Mouse (Mus musculus): Measurements from ENCODE around the gene Rpp25. TPM values are rescaled to one million over a fixed set of nuclear protein-coding genes. Genes with fewer than 3 reads are reported as not detected.

Gene Rpp25
- polyA plus RNA-seq, 1 experiment = 0.22 TPM

- Histone ChIP-seq H3K4me3 (ENCODE audit: extremely low read depth, insufficient read depth, insufficient read length) (no peak overlapping the region), H3K27me3 (ENCODE audit: control insufficient read depth, insufficient read depth, low read length) (no peaks in the 10 kb centered on the region), H3K27ac (ENCODE audit: insufficient read depth, low read length) (no peak overlapping the region), H3K4me1 (ENCODE audit: control insufficient read depth, insufficient read depth, insufficient read length) (peaks cover 2% of the 10 kb centered on the region; the same call in 1 of the 2 replicates), H3K36me3 (ENCODE audit: control insufficient read depth, insufficient read depth, low read length) (peaks cover 3% of the 10 kb centered on the region)
- 92% methylated on average over 2 of the region's 2 CpGs for WGBS
- TF ChIP-seq CTCF (IDR thresholded peaks at IDR 0.05; ENCODE audit: extremely low read depth, insufficient read depth, insufficient read length, insufficient replicate concordance) = no peak
- DNase-seq (ENCODE audit: low read depth in 1 of 2, low spot score in 2 of 2) = no peak
These were observed 35.7 kb downstream of the Rpp25 start for GRCm38 (mm10) chr9:57539550-57539949.

DNA sequence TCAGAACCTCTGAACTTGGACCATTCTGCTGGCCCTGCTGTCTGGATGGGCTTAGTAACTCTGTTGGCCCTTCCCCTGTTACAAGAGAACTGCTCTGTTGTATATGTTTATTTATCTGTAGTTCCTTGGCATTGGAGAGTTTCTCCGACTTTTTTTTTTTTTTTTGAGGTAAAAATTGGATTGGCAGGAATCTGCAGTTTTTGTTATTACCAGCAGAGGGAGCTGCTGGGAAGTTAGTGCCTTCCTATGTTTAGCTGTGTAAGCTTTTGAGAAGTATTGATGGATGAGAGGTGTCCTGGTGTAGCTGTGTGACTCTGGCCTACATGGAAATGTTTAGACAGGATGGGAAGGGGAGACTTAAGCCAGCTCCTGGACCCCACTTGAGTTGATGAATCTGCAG lies 37.5 kb downstream of the Rpp25 start:
- 7% methylated on average over 1 of the region's 1 CpGs for WGBS
- Histone ChIP-seq H3K27ac (ENCODE audit: insufficient read depth, low read length) (no peak overlapping the region), H3K36me3 (ENCODE audit: control insufficient read depth, insufficient read depth, low read length) (peaks cover 3% of the 10 kb centered on the region)

DNA sequence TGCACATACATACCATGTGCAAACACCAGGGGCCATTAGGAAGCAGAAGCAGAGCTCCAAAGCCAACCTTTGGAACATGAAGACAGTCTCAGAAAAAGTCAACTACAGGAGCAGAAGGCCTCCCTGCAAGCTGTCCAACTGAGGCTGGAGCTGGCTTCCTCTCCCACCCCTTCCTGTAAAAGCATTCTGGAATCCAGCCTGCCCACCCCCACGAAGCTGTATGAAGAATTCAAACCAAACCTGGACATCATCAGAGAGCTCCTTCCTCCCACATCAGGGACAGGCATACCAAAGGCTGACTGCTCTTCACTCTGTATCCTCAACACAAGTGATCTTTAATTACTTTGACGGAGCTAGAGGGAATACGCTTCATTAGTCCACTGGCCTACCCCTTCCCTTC lies 40.1 kb downstream of the Rpp25 start:
- Histone ChIP-seq H3K36me3 (ENCODE audit: control insufficient read depth, insufficient read depth, low read length) (peaks cover 3% of the 10 kb centered on the region), H3K27me3 (ENCODE audit: control insufficient read depth, insufficient read depth, low read length) (no peaks in the 10 kb centered on the region), H3K4me3 (ENCODE audit: extremely low read depth, insufficient read depth, insufficient read length) (no peak overlapping the region), H3K4me1 (ENCODE audit: control insufficient read depth, insufficient read depth, insufficient read length) (no peaks in the 10 kb centered on the region), H3K27ac (ENCODE audit: insufficient read depth, low read length) (no peak overlapping the region)
- 87% methylated on average over 3 of the region's 3 CpGs for WGBS
- DNase-seq (ENCODE audit: low read depth in 1 of 2, low spot score in 2 of 2) = no peak
- no peak for TF ChIP-seq POLR2A (IDR thresholded peaks at IDR 0.05; ENCODE audit: low read depth, low read length)
- no peak for TF ChIP-seq CTCF (IDR thresholded peaks at IDR 0.05; ENCODE audit: extremely low read depth, insufficient read depth, insufficient read length, insufficient replicate concordance)

More for the DNA sequence above, 37.5 kb downstream of the Rpp25 start:
- no peak for DNase-seq (ENCODE audit: low read depth in 1 of 2, low spot score in 2 of 2)
- no peak overlapping the region for H3K4me3 ChIP-seq (ENCODE audit: extremely low read depth, insufficient read depth, insufficient read length)
- H3K27me3 ChIP-seq (ENCODE audit: control insufficient read depth, insufficient read depth, low read length) = no peaks in the 10 kb centered on the region
- peaks cover 2% of the 10 kb centered on the region; the same call in 1 of the 2 replicates for H3K4me1 ChIP-seq (ENCODE audit: control insufficient read depth, insufficient read depth, insufficient read length)
- TF ChIP-seq CTCF (IDR thresholded peaks at IDR 0.05; ENCODE audit: extremely low read depth, insufficient read depth, insufficient read length, insufficient replicate concordance) (no peak), POLR2A (IDR thresholded peaks at IDR 0.05; ENCODE audit: low read depth, low read length) (no peak)

GRCm38 (mm10) chr9:57547287-57547686 lies 43.5 kb downstream of the Rpp25 start:
- H3K27me3 ChIP-seq (ENCODE audit: control insufficient read depth, insufficient read depth, low read length) = no peaks in the 10 kb centered on the region
- H3K27ac ChIP-seq (ENCODE audit: insufficient read depth, low read length) = no peak overlapping the region
- TF ChIP-seq CTCF (IDR thresholded peaks at IDR 0.05; ENCODE audit: extremely low read depth, insufficient read depth, insufficient read length, insufficient replicate concordance) = no peak
- TF ChIP-seq POLR2A (IDR thresholded peaks at IDR 0.05; ENCODE audit: low read depth, low read length) = no peak
- peaks cover 3% of the 10 kb centered on the region; the same call in 1 of the 2 replicates for H3K4me1 ChIP-seq (ENCODE audit: control insufficient read depth, insufficient read depth, insufficient read length)
- DNase-seq (ENCODE audit: low read depth in 1 of 2, low spot score in 2 of 2) = no peak
- H3K36me3 ChIP-seq (ENCODE audit: control insufficient read depth, insufficient read depth, low read length) = peaks cover 3% of the 10 kb centered on the region; the same call in 1 of the 2 replicates
- H3K4me3 ChIP-seq (ENCODE audit: extremely low read depth, insufficient read depth, insufficient read length) = no peak overlapping the region
- WGBS = 75% methylated on average over 5 of the region's 5 CpGs

DNA sequence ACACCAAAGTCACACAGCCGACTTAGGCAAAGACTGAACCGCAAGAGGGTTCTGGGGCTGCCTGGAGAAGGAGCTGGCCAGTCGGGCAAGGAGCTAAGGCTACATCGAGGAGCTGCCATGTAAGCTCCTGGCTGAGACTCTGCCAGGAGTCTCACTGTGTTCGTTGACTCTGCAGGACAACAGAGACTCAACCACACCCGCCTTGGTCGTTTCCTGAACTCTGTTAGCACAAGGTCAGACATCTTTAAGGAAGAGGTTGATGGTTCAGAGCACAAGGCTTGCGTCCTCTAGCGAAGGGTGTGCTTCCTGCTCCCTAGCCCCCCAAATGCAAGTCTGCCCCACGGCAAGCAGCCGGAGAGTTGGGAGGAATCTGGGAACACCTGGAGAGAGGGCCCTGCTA lies 44.0 kb downstream of the Rpp25 start:
- WGBS = 91% methylated on average over 11 of the region's 11 CpGs
- no peak for TF ChIP-seq POLR2A (IDR thresholded peaks at IDR 0.05; ENCODE audit: low read depth, low read length)
- TF ChIP-seq CTCF (IDR thresholded peaks at IDR 0.05; ENCODE audit: extremely low read depth, insufficient read depth, insufficient read length, insufficient replicate concordance) = no peak
- Histone ChIP-seq H3K27ac (ENCODE audit: insufficient read depth, low read length) (no peak overlapping the region), H3K36me3 (ENCODE audit: control insufficient read depth, insufficient read depth, low read length) (peaks cover 3% of the 10 kb centered on the region; the same call in 1 of the 2 replicates), H3K4me3 (ENCODE audit: extremely low read depth, insufficient read depth, insufficient read length) (no peak overlapping the region), H3K27me3 (ENCODE audit: control insufficient read depth, insufficient read depth, low read length) (no peaks in the 10 kb centered on the region), H3K4me1 (ENCODE audit: control insufficient read depth, insufficient read depth, insufficient read length) (peaks cover 3% of the 10 kb centered on the region; the same call in 1 of the 2 replicates)
- DNase-seq (ENCODE audit: low read depth in 1 of 2, low spot score in 2 of 2) = no peak

- Histone ChIP-seq H3K36me3 (ENCODE audit: control insufficient read depth, insufficient read depth, low read length) (peaks cover 3% of the 10 kb centered on the region; the same call in 1 of the 2 replicates), H3K27ac (ENCODE audit: insufficient read depth, low read length) (no peak overlapping the region), H3K4me3 (ENCODE audit: extremely low read depth, insufficient read depth, insufficient read length) (no peak overlapping the region), H3K4me1 (ENCODE audit: control insufficient read depth, insufficient read depth, insufficient read length) (peaks cover 3% of the 10 kb centered on the region; the same call in 1 of the 2 replicates), H3K27me3 (ENCODE audit: control insufficient read depth, insufficient read depth, low read length) (no peaks in the 10 kb centered on the region)
- DNase-seq (ENCODE audit: low read depth in 1 of 2, low spot score in 2 of 2) = no peak
- no peak for TF ChIP-seq POLR2A (IDR thresholded peaks at IDR 0.05; ENCODE audit: low read depth, low read length)
- WGBS = 97% methylated on average over 4 of the region's 4 CpGs
These were observed 45.4 kb downstream of the Rpp25 start for GRCm38 (mm10) chr9:57549186-57549585.

DNA sequence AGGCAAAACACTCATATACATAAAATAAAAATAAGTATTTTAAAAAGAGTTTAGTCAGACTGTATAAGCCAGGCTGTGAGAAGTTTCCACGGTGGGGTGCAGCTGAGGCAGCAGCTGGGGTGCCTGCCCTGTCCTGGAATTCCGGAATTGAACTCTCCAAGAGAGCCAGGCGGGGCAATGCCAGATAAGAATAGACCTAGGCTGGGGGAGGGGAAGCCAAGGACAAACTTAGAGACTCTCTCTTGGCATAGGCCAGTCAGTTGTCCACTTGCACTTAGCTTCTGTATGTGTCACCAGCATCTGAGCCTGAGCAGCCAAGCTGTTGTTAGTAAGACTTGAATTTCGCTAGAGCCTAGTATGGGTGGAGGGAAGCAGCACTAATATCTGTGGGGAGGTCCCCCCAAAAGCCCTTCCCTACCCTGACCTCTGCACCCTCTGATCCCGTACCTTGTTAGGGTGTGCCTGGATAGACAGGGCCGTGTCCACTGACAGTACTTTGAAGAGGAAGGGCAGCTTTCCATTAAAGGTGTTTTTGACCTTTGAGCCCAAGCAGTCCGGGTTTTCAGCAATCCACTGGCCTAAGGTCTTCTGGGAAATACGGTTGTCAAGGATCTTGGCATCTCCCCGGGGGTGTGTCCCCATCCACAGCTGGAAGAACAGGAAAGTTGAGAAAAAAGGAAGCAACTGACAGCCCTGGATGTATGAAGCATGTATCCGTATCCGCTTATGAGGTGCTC lies 46.5 kb downstream of the Rpp25 start:
- TF ChIP-seq CTCF (IDR thresholded peaks at IDR 0.05; ENCODE audit: extremely low read depth, insufficient read depth, insufficient read length, insufficient replicate concordance) (no peak), POLR2A (IDR thresholded peaks at IDR 0.05; ENCODE audit: low read depth, low read length) (no peak)
- WGBS = 90% methylated on average over 11 of the region's 11 CpGs
- DNase-seq (ENCODE audit: low read depth in 1 of 2, low spot score in 2 of 2) = no peak
- H3K27me3 ChIP-seq (ENCODE audit: control insufficient read depth, insufficient read depth, low read length) = no peaks in the 10 kb centered on the region
- H3K4me3 ChIP-seq (ENCODE audit: extremely low read depth, insufficient read depth, insufficient read length) = no peak overlapping the region
- H3K4me1 ChIP-seq (ENCODE audit: control insufficient read depth, insufficient read depth, insufficient read length) = peaks cover 3% of the 10 kb centered on the region; the same call in 1 of the 2 replicates
- peaks cover 2% of the 10 kb centered on the region; the same call in 1 of the 2 replicates for H3K36me3 ChIP-seq (ENCODE audit: control insufficient read depth, insufficient read depth, low read length)
- no peak overlapping the region for H3K27ac ChIP-seq (ENCODE audit: insufficient read depth, low read length)
